Mouse (Mus musculus) splenic B cell, adult 2 months (primary cell): ENCODE results near the gene Vstm2l.

Experiments used
- DNase-seq: peaks from one replicate; pipeline ENCODE4 v3.0.0-alpha.2; 2011; ENCODE audit warnings: low read depth, low spot score
- H3K27me3 ChIP-seq: 2 replicates; pipeline ENCODE4 v1.6.1; 2012; ENCODE audit warnings: mild to moderate bottlenecking, low read length, moderate library complexity, mixed read lengths; ENCODE audit not compliant: control insufficient read depth, poor library complexity, insufficient read depth, severe bottlenecking
- H3K36me3 ChIP-seq: 2 replicates; pipeline ENCODE4 v1.6.1; 2012; ENCODE audit warnings: mild to moderate bottlenecking, low read length, moderate library complexity, mixed read lengths; ENCODE audit not compliant: control insufficient read depth, poor library complexity, insufficient read depth, severe bottlenecking

The Vstm2l gene

DNA sequence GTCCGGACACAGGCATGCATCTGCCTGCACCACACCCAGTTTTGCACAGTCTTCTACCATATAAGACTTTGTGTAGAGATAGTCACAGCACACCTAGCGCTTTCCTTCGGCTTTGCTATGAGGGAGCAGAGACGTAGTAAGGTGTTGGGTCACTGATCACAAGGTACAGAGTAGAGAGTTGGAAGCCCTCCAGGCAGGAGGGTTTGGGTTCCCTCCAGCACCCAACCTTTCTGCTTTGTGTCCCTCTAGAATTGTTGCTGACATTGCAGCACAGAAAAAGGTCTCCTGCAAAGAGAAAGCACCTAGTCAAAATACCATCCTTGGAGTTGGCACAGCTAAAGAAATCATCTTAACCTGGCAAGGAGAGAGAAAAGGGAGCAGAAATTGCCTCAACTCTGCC, 78.0 kb downstream of the Vstm2l start:
- H3K36me3 ChIP-seq: peaks cover 9% of the 10 kb centered on the region; the same call in 1 of the 2 replicates
- no peaks in the 10 kb centered on the region for H3K27me3 ChIP-seq
- DNase-seq: no peak
